Mouse (Mus musculus): ENCODE results near the gene Dusp2.

DNA sequence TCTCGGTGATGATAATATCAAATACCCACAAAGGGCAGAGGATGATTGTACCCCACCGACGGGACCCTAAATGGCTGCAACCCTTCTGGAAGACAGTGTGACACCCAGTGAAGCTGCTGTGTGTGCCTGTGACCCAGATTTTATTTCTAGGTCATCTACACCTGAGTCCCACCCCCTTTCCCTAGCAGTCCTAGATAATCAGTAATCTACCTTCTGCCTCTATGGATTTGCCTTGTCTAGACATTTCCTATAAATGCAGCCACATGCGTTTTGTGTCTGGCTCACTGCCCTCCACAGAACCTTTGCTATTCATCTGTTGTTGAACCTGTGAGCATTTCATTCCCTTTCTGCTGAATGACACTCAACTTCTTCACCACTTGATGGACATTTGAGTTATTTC is 17.9 kb downstream of the Dusp2 start:
- TF ChIP-seq CTCF (IDR thresholded peaks at IDR 0.05; ENCODE audit: extremely low read depth, insufficient read depth, insufficient read length, insufficient replicate concordance) (no peak), POLR2A (IDR thresholded peaks at IDR 0.05; ENCODE audit: low read depth, low read length) (no peak)

Data from spleen, adult 2 months (tissue).